In the genomic region with DNA sequence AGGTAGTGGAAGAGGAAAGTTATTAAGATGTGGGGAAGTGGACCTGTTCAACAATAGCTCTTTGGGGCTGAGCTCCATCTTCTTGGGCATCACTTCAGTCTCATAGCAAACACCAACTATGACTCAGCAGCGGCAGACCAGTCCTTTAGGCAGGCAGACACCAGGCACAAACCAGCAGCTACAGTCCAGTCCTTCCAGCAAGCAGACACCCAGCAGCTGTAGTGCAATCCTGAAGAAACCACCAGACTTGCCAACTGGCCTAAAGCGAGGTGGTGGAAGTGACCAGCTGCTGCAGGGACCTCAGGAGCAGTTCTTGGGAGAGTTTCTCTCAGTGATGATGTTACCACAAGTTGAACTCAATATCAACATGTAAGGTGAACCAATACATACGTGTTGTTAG, we compare ENCODE assay signal across 36 mouse cellular contexts. TPM values are rescaled to one million over a fixed set of nuclear protein-coding genes. Genes with fewer than 3 reads are reported as not detected.
"Had no signal": no experiment of that assay in that cellular context is flagged by ENCODE, and none has a peak within 500 bp of the region (broad histone marks: within the 10 kb centered on the region; RNA-seq: fewer than 3 reads in every experiment).

No protein-coding gene starts in this region.

- H3K27me3 ChIP-seq: heart, embryonic 15.5 days; hindbrain, embryonic 13.5 days; hindbrain, embryonic 15.5 days; intestine, embryonic 15.5 days had no signal

- H3K4me3 ChIP-seq: heart, embryonic 12.5 days; heart, embryonic 13.5 days; heart, embryonic 15.5 days; hindbrain, embryonic 10.5 days; hindbrain, embryonic 12.5 days; hindbrain, embryonic 13.5 days; hindbrain, embryonic 15.5 days; intestine, embryonic 15.5 days; kidney, embryonic 15.5 days; layer of hippocampus, adult 2 months; left cerebral cortex, adult 2 months had no signal

- H3K36me3 ChIP-seq: heart, embryonic 12.5 days; heart, embryonic 13.5 days; heart, embryonic 15.5 days; hindbrain, embryonic 10.5 days; hindbrain, embryonic 12.5 days; hindbrain, embryonic 13.5 days; hindbrain, embryonic 15.5 days; intestine, embryonic 15.5 days; kidney, embryonic 15.5 days had no signal

- H3K9ac ChIP-seq: heart, embryonic 12.5 days; heart, embryonic 13.5 days; heart, embryonic 15.5 days; hindbrain, embryonic 12.5 days; hindbrain, embryonic 13.5 days; hindbrain, embryonic 14.5 days; hindbrain, embryonic 15.5 days; intestine, embryonic 15.5 days; kidney, embryonic 15.5 days had no signal

- DNase-seq: heart, postnatal 10 days; heart, postnatal 14 days; heart, postnatal 36 days; heart, postnatal 4 days; kidney, adult 11 months; kidney, adult 18-20 months; kidney, adult 2 months; kidney, adult 8-10 months; kidney, adult 9 months; kidney, postnatal 10 days; kidney, postnatal 14 days; kidney, postnatal 36 days; kidney, postnatal 4 days; layer of hippocampus, adult 9-11 months; layer of hippocampus, postnatal 36 days had no signal

- ATAC-seq: hindbrain, embryonic 16.5 days; hindbrain, postnatal 0 days; inflammation-experienced regulatory T-cells, adult 6 months; intestine, embryonic 15.5 days; intestine, embryonic 16.5 days; intestine, postnatal 0 days had no signal

- H3K4me1 ChIP-seq: heart, embryonic 12.5 days; heart, embryonic 13.5 days; heart, embryonic 15.5 days; hindbrain, embryonic 10.5 days; hindbrain, embryonic 12.5 days; hindbrain, embryonic 13.5 days; hindbrain, embryonic 15.5 days; intestine, embryonic 15.5 days; kidney, embryonic 15.5 days had no signal

- H3K27ac ChIP-seq: heart, embryonic 13.5 days; heart, embryonic 15.5 days; hindbrain, embryonic 10.5 days; hindbrain, embryonic 12.5 days; hindbrain, embryonic 13.5 days; hindbrain, embryonic 14.5 days; hindbrain, embryonic 15.5 days; hindbrain, postnatal 0 days; intestine, embryonic 15.5 days; kidney, embryonic 15.5 days; kidney, postnatal 0 days; layer of hippocampus, adult 2 months; left cerebral cortex, adult 2 months had no signal

RNA-seq across cellular contexts. Expression of a gene that starts 11.0 kb away (rescaled TPM):
- total RNA-seq: heart, postnatal 25 days; heart, postnatal 36 days; hindbrain, postnatal 0 days; layer of hippocampus, postnatal 14 days; layer of hippocampus, postnatal 36 days had no signal

RNA-seq across cellular contexts. Expression of a gene that starts 36.7 kb away (rescaled TPM):
- total RNA-seq: hematopoietic stem cell, adult 5-6 weeks had no signal

RNA-seq across cellular contexts. Expression of a gene that starts 46.1 kb away (rescaled TPM):
- total RNA-seq: hematopoietic stem cell, adult 5-6 weeks had no signal
- polyA plus RNA-seq: inflammation-experienced regulatory T-cells, adult 6 months had no signal
